Mouse (Mus musculus): ENCODE results near the gene Bco2.
A peak's percentile ranks its signal among the peaks of the same experiment; 100 is the strongest.

The Bco2 gene

DNA sequence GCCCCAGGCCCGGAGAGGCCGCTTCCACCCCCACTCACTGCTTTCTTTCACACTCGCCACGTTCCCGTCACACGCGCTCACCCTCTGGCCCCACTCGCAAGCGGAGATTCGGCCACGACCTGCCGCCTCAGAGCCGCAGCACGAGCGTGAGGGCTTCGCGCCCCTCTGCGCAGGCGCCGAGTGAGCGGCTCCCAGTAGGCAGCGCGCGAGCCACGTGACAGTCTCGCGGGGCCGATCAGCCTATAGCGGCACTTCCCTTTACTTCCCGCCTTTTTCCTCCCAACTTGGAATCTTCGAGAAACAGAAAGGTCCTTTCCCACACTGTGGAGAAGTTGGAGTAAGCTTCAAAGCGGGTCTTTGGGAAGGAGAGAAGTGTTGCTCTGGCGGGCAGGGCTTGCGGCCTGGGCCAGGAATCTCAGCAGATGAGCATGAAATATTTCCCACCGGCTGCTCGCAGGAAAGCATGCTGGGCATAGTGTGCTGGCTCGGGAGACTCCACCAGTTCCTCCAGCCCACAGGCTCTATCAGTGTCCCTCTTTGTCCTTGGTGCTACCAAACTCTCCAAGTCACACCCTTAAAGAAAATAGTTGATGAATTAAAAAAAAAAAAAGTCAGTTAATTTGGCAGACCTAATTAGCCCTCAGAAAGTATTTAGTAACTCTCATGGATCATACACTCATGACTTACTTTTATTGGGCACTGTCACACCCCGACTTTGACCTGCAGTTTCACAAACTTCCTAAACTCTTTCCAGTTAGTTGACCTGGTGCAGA is 6.3 kb upstream of the Bco2 start, which contains the start of gene Tex12:
TSS of gene Tex12 (minus strand) at position 181 of the 773 bp plus-strand sequence.
- DNase-seq (ENCODE audit: low read depth), result no peak

GRCm38 (mm10) chr9:50554241-50555093 is 514 bp downstream of the Bco2 start, which contains the start of gene Il18:
Il18 (plus strand) TSS chr9:50554827.
- peak; percentile 51 for DNase-seq (ENCODE audit: low read depth)

GRCm38 (mm10) chr9:50553547-50553946 is 1.4 kb downstream of the Bco2 start:
- DNase-seq (ENCODE audit: low read depth), result no peak

- no peak for DNase-seq (ENCODE audit: low read depth)
Observed at GRCm38 (mm10) chr9:50552206-50552605, 2.8 kb downstream of the Bco2 start.

GRCm38 (mm10) chr9:50548936-50549335 is 6.0 kb downstream of the Bco2 start:
- no peak for DNase-seq (ENCODE audit: low read depth)

- DNase-seq (ENCODE audit: low read depth), result peak; percentile 53
Observed at GRCm38 (mm10) chr9:50547859-50548478, 7.0 kb downstream of the Bco2 start.

GRCm38 (mm10) chr9:50542401-50542800 is 12.6 kb downstream of the Bco2 start:
- DNase-seq (ENCODE audit: low read depth), result no peak

DNA sequence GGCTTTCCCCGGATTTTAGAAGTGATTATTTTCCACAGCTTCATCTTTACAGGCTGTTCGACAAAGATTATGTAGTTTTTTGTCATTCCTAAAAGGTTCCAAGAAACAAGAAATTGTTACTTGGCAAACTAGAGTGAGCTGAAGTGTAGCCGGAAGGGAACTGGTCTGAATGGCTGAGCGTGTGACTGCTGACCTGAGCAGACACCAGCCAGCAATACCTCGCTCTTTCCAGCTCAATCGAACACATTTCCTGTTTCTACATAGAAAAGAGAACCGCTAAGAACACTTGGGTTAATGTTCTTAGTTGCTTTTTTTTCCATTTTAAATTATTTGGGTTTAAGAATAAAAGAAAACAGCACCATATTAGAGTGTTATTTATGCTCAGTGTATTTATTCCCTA is 14.8 kb downstream of the Bco2 start:
- DNase-seq (ENCODE audit: low read depth), result no peak

DNA sequence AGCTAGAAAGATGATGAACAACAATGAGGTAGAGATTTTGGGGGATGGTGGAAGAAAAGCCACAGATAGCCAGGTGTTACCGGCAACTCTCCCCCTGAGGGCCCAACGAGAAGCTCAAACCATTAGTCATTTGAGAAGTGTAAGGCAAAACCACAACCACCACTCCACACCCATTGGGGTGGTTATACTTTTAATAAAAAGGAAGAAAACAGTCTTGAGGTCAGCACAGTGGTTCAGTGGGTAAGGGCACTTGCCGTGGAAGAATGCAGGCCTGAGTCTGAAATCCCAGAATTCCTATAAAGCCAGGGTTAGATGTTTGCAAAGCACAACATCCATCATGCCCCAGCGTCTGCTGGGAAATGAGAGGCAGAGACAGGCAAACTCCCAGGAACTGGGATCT is 17.7 kb downstream of the Bco2 start:
- no peak for DNase-seq (ENCODE audit: low read depth)

GRCm38 (mm10) chr9:50536603-50537135 is 18.3 kb downstream of the Bco2 start:
- no peak for DNase-seq (ENCODE audit: low read depth)

- no peak for DNase-seq (ENCODE audit: low read depth)
Observed at GRCm38 (mm10) chr9:50535930-50536329, 19.1 kb downstream of the Bco2 start.

DNA sequence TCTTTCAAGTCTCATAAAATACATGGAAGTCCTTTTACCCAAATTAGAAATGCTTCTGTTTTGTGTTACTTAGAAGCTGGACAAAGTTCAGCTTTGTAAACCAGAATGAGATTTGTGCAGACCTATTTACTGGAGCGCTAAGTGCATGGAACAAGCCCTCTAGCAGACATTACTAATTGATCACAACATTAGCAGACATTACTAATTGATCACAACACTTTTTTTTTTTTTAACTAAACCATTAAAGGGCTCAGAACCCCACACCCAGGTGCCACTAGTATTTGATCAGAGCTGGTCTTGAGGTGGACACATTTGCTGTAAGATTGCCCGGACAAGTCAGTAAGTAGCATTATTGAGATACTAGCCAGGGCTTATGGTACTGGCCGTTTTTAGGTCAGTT is 21.2 kb downstream of the Bco2 start:
- peak; percentile 16 for DNase-seq (ENCODE audit: low read depth)

GRCm38 (mm10) chr9:50533328-50533727 is 21.7 kb downstream of the Bco2 start:
- DNase-seq (ENCODE audit: low read depth), result peak; percentile 71

- DNase-seq (ENCODE audit: low read depth), result peak; percentile 76
Observed at GRCm38 (mm10) chr9:50530890-50531289, 24.1 kb downstream of the Bco2 start.

DNA sequence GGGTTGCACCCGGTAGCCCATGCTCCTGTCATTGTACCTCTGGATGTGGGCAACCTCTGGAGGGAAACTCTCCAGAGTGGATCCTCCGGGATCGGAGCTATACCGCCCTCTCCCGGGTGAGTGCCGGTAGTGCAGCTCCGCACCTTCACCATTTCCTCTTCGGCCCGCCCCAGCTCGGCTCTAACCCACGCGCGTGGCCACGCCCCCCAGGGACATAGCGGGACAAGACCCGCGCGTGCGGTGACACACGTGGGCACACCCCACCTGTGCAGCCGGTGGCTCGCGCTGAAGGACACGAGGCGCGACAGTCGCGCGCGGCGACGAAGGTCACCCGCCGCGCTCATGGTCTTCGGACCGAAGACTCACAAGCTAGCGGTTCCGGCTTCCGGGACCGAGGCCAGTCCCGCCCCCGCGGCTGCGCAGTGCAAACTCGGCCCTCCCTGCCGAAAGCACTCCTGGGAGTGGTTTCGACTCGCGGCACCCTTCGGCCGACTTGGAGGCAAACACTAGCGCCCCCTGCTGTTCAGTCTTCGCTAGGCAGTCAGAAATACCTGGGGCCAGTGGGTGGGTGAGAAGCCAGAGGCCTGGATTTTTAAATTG is 26.6 kb downstream of the Bco2 start, which contains the start of gene Pts:
TSS of gene Pts (minus strand) at position 432 of the 600 bp plus-strand sequence.
- DNase-seq (ENCODE audit: low read depth), result peak; percentile 99

DNA sequence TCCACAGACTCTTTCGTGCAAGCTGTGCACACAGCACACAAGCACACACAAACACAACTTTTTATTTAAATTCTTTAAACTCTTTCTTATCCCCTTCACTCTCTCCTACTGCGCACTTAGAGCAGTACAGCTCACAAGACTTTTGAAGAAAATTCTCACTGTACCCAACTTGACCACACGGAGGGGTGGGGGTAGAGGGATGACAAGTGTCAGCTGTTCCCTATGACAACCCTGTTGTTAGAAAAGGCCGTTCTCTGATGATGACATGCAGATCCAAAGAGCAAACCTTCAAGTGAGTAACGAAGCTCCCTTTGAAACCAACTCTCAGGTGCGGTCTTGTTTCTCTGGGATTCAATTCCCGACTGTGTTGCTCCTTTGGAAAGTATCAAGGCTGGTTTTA is 27.1 kb downstream of the Bco2 start:
- no peak for DNase-seq (ENCODE audit: low read depth)

DNA sequence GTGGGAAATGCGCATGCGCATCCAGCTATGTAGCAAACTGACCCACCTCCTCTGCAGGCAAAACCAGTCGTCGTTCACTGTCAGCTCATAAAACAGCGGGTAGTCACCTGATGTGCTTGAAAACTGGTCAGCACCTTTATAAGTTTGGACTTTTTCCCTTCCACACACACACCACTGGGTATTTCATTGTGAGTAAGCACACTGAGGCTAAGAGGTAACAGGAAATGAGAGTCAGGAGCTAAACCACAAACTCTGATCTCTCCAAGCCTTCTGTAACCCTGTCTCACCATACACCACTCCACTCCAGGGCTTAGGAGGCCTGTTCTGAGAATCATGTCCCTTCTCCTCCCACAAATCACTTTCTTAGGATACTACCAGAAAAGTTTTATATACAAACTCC is 29.4 kb downstream of the Bco2 start:
- no peak for DNase-seq (ENCODE audit: low read depth)

GRCm38 (mm10) chr9:50524936-50525335 is 30.0 kb downstream of the Bco2 start:
- DNase-seq (ENCODE audit: low read depth), result no peak

DNA sequence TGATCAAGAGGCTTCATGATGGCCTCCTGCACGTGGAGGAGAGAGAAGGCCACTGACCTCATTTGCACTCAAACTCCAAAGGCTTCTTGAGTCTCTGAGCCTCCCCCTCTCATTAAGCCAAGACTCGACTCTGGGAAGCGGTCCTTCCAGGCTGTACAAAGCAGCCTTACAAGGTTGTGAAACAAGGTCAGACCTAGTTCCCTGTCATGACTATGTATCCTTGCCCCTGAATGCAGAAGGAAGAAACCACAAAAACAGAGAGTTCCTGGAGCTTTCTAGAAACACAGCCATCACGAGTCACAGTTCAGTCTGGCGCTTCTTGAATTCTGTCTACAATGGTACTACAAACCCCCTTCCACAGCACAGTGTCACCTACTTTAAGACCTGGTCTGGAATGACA is 32.4 kb downstream of the Bco2 start:
- no peak for DNase-seq (ENCODE audit: low read depth)

DNA sequence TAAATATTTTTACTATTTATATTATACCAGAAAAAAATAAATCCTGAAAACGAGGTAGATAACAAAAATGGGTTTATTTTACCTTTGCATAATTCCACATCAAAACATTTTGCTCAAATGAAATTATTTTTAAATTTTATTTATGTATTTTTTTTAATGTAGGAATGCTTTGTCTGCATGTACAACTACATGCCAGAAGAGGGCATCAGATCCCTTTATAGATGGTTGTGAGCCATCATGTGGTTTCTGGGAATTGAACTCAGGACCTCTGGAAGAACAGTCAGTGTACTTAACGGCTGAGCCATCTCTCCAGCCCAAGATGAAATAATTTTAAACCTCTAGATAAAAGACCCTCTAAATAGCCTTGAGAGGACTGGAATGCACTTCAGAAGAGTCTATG is 33.4 kb downstream of the Bco2 start:
- no peak for DNase-seq (ENCODE audit: low read depth)

DNA sequence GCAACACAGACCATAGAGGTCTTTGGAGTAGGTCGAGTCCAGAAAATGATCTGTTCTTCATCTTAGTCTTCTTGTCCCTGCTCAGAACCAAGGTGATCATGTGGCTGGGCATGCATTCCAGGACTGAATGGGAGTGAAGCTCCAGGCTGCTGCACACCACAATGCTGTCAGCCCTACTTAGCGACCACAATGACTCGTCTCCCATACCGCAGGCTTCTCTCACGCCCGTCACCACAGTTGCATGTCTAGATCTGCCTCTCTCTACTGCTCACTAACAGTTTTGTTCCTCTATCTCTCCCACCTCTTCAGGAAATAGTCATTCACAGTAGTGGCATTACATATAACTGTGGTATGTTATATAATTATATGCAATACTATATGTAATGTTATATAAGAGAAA is 34.2 kb downstream of the Bco2 start:
- DNase-seq (ENCODE audit: low read depth), result no peak

DNA sequence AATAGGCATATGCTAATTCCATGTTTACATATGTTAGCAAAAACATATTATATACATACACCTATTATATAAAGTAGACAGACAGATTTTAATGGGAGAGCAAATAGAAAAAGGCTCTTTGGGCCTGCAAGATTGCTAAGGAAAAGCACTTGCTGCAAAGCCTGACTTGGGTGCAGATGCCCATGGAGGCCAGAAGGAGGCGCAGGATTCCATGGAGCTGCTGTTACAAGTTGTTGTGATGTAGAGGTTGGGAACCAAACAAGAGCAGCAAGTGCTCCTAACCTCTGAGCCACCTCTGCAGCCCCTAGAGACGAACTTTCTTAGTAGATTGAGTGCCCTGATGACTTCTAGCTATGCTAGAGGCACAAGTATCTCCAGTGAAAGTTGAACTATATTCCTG is 36.2 kb downstream of the Bco2 start:
- DNase-seq (ENCODE audit: low read depth), result peak; percentile 44

All from naive thymus-derived CD4-positive, alpha-beta T cell, adult 2 months (primary cell).